Mouse (Mus musculus): Measurements from ENCODE around the gene Mmp9.

DNA sequence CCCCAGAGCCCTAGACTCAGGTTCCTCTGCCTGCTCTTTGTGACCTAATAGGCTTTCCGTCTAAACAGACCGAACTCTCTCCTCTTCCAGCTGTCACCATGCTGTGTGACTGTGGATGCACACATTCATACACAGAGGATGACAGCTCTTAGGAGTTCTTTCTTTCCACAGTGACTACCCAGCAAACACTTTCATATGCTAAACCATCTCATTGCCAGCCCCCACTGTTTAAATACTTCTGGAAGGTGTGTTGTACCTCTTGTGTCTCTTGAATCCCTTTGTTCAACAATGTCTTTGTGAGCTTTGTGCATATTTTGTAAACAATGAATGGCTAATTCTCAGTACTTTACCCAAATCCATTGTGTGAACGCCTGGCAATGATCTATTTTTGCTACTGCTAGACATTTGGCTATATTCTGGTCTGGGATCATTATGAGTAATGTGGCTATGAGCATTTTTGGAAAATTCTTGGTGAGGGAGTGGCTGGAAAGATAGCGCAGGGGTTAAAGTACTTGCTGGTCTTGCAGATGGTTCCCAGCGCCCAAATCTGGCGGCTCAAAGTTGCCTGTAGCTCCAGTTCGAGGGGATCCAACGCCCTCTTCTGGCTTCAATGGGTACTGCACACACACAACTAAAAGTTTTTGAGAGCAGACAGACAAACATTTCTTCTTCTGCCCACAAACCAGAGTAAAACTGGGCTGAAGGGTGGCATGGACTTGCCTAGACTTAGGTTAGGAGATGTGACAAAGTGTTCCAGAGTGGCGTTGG lies 17.2 kb downstream of the Mmp9 start:
- TF ChIP-seq CTCF (IDR thresholded peaks at IDR 0.05; ENCODE audit: low read depth, low read length) = 0 out of 2 replicates have a peak, but pooled peaks have one; percentile 8
- TF ChIP-seq GATA1 (IDR thresholded peaks at IDR 0.05; ENCODE audit: borderline replicate concordance, low read length) = no peak

Measured in G1E (cell line).